Mouse (Mus musculus) left cerebral cortex, postnatal 14 days (tissue): ENCODE measurements around the gene Dcun1d4. TPM values are rescaled to one million over a fixed set of nuclear protein-coding genes. Genes with fewer than 3 reads are reported as not detected.
A peak's percentile ranks its signal among the peaks of the same experiment; 100 is the strongest.
"Not testable (repeated sequence)": the region's sequence is repeated elsewhere in the genome, so short reads cannot be mapped to it uniquely, and the experiment has no call there.

ENCODE experiments used
- DNase-seq, 2 experiments: peaks; one replicate each; pipeline ENCODE4 v3.0.0; 2021 to 2022; ENCODE audit warnings: low spot score in 2 of 2, mixed read lengths in 1 of 2
- intact Hi-C: fragments of 180-260 bp; cut with DNase I; formaldehyde crosslinking; loops from one replicate; pipeline ENCODE4 v1.15.1; 2025
- long read RNA-seq, 2 experiments: library from polyadenylated mRNA; stranded (forward); transcript quantifications; one replicate each; pipeline ENCODE4 v2.0.0; 2021
- total RNA-seq, 2 experiments: library from RNA; stranded (reverse); gene quantifications; 2 replicates each; pipeline ENCODE4 v1.2.3; 2021

Dcun1d4 gene
- total RNA-seq, result 100 to 1,000 TPM; 120 to 125 TPM
- long read RNA-seq, experiment 1, full-length matches to known transcripts, result 116 of 146 reads
- long read RNA-seq, experiment 1, partial matches to known transcripts, result 10 of 146 reads
- long read RNA-seq, experiment 1, other reads (novel, unspliced or antisense), result 20 of 146 reads
- long read RNA-seq, experiment 2, full-length matches to known transcripts, result 87 of 115 reads
- long read RNA-seq, experiment 2, partial matches to known transcripts, result 5 of 115 reads
- long read RNA-seq, experiment 2, other reads (novel, unspliced or antisense), result 23 of 115 reads

DNA sequence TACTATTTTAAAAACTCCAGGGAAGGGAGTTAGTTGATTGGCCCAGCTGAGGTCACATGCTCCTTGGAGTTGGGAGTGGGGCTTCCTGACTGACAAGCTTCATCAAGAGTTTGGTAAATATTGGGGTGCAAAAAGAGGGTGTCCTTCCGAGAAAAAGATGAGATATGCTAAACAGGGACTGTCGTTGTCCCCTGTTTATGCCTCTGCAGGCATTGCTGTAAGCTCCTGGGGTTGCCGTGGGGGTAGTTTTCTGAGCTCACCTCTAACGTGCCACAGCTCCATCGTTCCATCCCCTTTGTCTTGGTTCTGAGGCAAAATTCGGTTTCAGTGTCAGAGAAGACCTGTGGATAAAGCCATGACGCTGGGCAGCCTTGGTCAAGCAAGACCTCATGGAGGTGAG, at the start of gene Dcun1d4:
Gene Dcun1d4, plus strand, starts transcription at position 301 of the 400 bp plus-strand sequence.
- no peak for DNase-seq
- intact Hi-C loops, result no loop called here

DNA sequence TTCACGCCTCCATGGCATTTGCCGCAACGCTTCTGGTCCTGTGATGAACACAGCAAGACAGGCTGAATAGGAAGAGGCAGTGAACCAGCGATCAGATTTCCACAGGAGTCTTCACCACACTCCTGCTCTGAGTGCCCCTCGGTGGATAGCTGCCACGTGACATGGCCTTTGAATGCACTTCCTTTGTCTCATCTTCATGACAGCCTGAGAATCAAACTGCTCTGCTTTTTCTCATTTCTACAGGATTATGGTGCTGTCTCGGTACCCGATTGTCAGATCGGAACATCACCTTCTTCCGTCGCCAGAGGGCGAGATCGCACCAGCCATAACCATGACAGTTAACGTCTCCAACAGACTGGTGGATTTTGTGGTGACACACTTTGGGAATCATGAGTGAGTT, 49.2 kb upstream of the Dcun1d4 start:
- DNase-seq, result peak; percentile 88 to 92
- intact Hi-C loops, result loop anchor here (2.0 to 10.0 kb wide), 2 partner anchors 103 to 205 kb away; no protein-coding TSS in a partner anchor

DNA sequence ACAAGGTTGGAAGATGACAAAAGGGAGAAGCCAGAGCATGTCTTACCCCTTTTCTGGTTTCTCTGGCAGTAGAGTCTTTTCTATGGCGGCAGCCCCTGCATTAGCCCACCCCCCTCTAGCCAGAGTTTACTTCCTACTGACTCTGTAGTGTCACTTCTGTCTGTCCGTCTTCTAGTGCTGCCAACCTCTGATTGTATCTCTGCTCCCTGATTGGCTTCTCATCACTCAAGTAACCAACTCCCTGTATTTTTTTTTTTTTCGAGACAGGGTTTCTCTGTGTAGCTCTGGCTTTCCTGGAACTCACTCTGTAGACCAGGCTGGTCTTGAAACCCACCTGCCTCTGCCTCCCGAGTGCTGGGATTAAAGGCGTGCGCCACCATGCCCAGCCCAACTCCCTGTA, 48.0 kb upstream of the Dcun1d4 start:
- DNase-seq, result no peak
- intact Hi-C loops, result loop anchor here (10.0 kb wide), 1 partner anchor 102 kb away; no protein-coding TSS in a partner anchor

DNA sequence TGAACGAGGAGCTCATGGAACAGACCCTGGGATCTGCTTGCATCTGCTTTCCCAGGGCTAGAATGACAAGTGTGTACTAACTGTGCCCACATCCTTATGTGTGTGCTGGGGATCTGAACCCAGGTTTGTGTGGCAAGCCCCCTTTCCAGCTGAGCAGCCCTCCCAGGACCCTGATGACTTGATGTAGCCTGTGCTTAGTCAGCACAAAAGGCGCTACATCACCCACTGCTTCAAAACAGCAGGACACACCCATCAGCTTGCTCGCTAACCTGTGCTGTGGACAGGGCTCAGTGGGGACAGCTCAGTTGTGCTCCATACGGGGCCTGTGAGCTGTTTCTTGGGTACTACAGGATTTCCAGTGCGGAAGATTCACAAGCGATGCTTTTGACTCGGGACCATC, 46.0 kb upstream of the Dcun1d4 start:
- no peak for DNase-seq
- intact Hi-C loops, result loop anchor here (10.0 kb wide), 1 partner anchor 100 kb away; no protein-coding TSS in a partner anchor

DNA sequence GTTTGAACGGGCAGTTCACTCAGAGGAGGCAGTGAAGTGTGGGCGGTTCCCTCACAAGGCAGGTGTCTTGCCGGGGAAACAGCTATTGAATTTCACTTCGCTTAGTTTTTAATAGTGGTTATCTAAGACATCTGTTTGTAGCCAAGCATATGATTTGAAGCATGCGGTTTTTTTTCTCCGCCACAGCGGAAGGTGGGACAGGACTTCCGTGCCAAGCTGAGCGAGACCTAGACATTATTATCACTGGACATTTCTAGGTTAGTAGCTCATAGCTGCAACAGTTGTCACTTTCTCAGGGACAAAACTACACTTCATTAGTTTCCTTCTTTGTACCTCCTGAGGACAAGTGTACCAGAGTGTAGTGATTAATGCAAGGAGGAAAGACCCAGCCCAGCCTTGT, 38.6 kb upstream of the Dcun1d4 start:
- intact Hi-C loops, result no loop called here
- DNase-seq, result no peak

DNA sequence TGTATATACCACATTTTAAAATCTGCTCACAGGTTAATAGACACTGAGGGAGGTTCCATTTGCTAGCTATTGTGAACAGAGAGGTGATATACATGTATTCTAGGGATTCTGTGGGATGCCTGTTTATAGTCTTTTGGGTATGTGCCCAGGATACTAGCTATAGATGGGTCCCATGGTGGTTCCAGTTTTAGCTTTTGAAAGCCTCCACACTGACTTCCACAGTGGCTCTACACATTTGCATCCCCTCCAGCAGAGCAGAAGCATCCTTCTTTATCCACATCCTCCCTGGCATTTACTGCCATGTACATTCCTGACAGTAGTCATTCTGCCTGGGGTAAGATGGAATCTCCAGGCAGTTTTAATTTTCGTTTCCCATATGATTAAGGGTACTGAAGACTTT, 30.5 kb upstream of the Dcun1d4 start:
- no peak for DNase-seq
- intact Hi-C loops, result no loop called here

DNA sequence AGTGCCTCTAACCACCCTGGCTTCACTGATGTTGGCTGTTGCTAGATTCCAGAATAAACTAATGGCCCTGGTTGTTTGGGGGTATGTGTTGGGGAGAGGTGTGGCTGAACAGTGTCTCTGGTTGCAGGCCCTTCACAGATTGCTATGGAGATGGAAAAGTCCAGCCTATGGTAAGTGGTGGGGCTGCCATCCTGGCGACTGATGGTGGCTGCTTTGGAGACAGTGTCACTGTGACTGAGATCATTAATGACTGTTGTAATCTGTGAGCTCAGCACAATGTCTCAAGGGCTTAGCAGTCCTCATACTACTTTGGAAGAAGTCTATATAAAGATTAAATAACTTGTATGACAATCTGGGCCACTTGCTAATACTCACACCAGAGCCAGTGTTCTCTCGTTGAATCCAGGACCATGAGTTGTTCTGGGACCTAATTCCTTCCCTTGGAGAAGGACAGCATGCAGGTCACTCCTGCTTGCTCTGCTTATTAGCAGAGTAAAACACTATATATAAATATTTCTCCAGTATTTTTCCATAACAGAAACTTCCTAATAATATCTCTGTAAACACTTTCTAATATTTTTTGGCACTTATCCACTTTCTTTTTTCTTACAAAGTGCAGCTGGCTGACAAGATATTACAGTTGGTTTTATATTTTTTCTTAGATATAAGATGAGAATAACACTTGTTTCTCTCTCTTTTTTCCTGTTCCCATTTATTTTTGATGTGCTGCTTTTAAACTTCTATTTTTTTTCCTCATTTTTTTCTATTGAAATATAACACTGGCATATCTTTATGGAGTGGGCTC, 26.1 kb upstream of the Dcun1d4 start:
- intact Hi-C loops, result no loop called here
- DNase-seq, result no peak

DNA sequence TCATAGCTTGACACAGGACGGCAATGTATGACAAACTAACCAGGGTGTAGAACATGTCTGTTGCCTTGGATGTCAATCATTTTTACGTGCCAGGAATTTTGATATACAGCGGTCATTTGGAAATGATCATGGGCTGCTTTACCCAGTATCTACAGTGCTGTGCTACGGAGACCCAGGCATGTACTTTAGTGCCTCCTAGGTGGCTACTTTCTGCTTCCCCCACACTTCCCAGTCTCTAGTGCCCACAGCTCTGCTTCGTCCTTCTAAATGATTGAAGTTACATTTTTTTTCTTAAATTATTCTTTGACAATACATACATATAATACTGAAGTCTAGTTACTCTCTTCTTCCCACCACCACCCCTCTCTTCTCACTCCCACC, 25.5 kb upstream of the Dcun1d4 start:
- DNase-seq, result no peak
- intact Hi-C loops, result no loop called here

DNA sequence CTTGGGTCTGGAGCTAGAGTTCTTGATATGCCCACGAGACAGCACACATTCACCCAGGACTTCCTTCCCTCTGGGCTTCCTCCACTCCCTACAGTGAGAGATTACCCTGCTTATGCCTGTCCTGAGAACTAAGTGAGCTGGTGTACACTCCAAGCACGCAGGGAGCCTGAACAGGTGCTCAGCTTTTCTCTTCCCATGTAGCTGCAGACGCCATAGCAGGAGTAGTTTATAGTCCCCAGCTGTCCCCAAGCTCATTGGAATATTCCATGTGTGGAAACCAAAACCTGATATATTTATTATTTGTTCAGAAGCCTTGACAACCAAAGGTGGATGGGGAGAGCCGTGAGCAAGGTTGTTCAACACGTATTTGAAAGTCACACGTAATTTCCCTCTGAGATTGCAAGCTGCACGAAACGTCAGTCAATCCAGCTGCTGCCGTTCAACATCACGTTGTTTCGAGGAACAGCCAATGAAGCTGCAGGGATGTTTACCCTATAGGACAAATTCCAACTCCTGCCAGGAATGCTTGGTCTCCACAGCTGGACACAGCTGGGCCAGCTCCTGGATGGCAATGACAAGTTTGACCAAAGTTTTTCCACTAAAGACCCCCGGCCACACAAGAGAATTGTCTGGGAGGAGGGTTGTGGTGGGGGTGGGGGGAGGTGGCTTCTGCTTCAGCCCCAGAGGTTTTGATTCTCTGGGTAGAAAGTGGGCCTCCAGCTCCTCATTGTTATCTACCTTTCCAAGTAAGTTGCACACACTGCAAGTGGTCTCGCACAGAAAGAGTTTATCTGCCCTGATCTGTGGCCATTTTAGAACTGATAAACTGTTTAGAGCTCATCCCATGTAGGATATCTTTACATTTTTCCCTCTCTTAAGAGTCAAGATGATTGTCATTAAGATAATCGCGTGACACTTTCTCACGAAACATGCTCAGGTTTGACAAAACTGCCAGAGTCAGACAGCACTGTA, 12.1 kb upstream of the Dcun1d4 start:
- intact Hi-C loops, result no loop called here

DNA sequence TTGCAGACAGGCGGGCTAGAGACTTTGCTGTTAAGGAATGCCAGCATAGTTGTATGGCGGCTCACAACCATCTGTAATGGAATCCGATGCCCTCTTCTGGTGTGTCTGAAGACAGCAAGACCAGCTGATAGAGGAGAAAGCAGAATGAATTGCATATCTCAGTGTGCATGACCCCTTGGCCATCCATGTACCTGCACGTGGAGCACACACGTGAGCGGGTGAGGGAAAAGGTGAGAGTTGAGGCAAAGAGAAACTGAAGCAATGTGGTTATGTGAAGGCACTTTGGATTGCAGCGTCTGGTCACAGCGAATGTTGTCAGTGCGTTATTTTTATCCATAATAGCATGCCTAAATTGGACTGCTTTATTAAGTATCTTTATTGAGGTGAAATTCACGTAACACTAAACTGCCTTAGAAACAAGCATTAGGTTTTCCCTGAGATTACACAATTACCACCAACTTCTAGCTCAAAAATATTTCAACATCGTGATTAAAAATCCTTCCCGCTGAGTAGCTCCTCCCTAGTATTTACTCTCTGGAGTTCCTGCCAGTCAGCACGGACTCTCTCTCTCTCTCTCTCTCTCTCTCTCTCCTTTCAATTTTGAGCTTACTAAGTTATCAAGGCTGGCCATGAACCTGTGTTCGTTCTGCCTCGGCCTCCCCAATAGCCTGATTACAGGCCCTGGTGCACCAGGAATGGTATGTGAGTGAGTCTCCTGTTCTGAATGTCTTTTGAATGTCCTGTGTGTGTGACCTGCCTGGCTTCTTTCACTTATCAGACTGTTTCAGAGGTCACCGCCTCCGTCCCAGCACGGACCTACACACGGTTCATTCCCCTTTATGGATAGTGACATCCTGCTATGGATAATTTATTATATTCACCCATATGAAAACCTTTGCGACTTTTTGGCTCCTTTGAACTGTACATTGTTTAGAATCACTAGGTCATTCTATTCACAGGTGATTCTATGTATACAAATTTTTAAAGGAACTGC, 6.1 kb upstream of the Dcun1d4 start:
- no peak for DNase-seq
- intact Hi-C loops, result no loop called here

More for the DNA sequence above, 12.1 kb upstream of the Dcun1d4 start:
- DNase-seq, result no peak

DNA sequence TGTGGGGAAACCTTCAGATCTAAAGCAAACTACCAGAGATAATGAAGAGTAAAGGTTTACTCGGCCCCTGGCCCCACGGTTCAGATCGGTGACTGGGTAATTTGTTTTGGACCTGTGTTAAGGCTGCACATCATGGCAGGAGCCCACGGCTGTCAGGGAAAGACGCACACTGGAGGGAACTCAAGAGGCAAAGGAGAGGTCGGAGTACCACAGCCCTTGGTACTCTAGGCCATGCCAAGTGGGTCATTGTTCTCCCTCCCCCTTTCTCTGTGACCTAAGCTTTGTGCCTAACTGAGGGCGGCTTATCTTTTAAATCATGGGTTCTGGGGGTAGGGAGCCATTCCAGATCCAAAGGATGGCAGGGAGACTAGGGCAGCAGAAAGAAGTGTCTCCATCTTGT, 601 bp downstream of the Dcun1d4 start:
- DNase-seq, result no peak
- intact Hi-C loops, result no loop called here

DNA sequence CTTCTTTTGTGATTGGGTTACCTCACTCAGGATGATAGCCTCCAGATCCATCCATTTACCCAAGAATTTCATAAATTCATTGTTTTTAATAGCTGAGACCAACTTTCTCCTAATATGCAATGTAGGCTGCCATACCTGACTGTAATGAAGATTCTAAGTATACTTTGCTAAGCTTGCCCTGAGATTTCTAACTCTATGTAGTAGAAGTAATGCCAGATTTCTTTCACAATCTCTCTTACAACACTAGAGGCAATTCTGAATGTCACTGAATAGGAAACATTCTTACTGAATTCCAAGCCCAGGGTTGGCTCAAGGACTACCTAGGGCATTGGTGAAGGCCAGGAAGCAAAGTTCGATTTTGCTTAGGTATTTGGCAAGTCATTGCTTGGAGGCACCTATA, 1.6 kb downstream of the Dcun1d4 start:
- intact Hi-C loops, DNase-seq: not testable (repeated sequence)

DNA sequence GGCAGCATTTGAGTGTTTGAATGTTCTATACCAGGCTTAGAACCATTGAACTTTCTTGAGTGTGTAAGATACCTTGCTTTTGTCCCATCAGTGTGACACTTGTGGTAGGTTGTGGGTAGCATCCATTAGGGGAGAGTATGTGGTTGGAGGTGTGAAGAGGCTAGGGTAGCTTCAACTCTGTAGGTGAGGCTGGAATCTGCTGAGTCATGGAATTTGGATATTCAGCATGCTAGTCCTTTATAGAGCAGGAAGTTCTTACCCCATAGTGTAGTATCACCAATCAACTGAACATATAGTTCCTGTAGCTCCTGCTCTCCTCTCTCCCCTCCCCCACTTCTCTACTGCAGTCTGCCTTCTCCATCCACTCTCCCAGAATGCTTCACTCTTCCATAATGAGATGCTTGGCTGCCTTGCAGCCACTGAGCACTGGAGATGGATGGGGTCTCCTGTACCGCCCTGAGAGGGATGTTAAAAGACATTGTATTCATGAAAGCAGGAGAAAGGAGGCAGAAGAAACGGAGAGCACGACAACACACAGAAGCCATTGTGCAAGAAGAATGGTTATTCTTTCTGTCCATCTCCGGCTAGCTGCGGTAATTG, 3.3 kb downstream of the Dcun1d4 start:
- DNase-seq, result no peak
- intact Hi-C loops, result no loop called here

DNA sequence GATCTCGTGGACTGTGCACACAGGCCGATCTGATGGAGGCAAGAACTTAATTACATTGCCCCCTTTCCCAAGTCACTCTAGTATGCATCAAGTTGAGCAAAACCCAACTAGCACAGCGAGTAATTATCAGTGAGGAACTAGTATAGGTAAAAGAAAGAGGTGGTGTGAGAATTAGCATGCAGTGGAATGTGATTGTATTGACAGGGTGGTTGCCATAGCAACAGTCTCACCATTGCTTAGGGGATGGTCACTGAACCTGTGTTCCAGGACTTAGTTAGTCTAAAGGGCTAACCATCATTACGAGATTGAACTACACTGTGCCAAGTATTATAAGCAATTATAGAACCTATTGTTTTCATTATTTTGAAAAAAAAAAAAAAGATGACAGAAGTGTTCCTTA, 5.7 kb downstream of the Dcun1d4 start:
- DNase-seq, result no peak
- intact Hi-C loops, result no loop called here

DNA sequence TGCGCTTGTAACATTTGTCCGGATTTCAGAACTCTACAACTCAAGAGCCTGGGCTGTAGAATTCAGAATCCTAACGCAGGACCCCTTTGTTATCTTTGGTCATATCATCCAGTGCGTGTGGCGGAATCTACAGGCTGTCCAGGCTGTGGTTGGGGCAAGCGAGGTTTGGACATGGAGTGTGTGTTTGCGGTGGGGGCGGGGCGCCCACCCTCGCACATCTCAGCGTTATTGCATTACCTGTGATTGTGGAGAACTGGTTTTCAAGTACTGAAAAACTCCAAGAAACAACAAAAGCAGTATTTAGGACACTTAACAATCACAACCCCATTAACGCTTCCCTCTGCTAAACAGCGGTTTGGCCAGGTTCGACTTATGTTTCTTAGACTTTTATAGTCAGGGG, 9.1 kb downstream of the Dcun1d4 start:
- DNase-seq, result no peak
- intact Hi-C loops, result loop anchor here (5.0 kb wide), 2 partner anchors 47 to 152 kb away; no protein-coding TSS in a partner anchor

DNA sequence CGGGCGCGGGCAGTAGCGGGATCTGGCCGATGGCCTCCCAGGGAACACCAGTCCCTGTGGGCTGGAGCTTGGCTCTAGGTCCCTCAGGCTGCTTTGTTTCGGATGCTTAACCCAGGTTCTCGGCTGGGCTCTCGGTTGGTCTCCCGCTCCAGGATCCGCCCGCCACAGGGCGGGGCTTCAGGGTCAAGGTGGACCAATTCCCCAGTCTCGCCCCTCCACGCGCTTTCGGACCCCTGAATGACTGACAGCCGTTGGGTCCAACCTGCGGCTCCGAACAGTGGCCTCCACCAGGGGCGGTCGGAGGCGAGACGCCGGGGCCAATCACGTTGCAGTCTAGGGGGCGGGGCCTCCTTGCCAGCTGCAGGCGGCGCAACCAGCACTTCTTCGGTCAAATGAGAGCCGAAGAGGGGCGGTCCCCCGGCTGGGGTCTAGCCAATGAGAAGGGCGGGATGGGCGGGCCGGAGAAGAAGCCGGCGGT, 9.8 kb downstream of the Dcun1d4 start:
- peak; percentile 99 for DNase-seq
- intact Hi-C loops, result loop anchor here (5.0 kb wide), 2 partner anchors 47 to 152 kb away; no protein-coding TSS in a partner anchor

DNA sequence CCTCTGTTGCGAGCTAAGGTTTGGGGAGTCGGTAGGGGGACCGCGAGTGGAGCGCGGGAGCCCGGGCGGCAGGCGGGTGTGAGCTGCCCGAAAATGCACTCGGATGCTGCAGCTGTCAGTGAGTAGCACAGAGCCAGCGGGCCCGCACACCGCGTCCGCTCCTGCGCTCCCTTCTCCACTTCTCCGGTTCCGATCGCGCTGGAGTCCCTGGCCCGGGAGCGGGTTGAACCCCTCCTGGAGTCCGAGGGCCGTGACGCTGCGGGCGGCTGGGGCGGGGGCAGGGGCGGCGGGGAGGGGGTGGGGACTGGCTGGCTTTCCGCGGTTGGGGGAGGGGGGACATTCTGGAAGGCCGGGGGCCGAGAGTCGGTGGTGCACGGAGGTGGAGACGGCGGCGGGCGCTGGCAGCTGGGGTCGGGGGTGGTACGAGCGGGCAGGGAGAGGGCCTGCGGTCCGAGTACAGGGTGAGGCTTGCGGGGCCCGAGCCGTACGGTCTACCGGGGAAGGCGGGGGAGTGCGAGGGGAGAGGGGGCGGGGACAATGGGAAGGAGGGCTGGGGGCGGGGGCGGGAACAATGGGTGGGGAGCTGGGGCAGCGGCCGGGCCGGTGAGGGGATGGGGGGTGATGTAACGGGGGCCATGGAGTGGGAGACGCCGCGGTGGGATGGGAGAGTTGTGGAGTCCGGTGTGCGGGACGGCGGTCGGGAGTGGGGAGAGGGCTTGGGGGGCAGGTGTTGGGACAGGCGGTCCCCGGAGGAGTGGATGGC, 10.5 kb downstream of the Dcun1d4 start:
- DNase-seq, result no peak
- intact Hi-C loops, result loop anchor here (5.0 kb wide), 2 partner anchors 46 to 151 kb away; no protein-coding TSS in a partner anchor
